Mouse (Mus musculus): ENCODE measurements around the gene Olfr672. TPM values are rescaled to one million over a fixed set of nuclear protein-coding genes. Genes with fewer than 3 reads are reported as not detected.
"Not testable (repeated sequence)": the region's sequence is repeated elsewhere in the genome, so short reads cannot be mapped to it uniquely, and the experiment has no call there.

The Olfr672 gene
- total RNA-seq (2021) = not detected
- long read RNA-seq, experiment 1 = 0 reads
- long read RNA-seq, experiment 2 = 0 reads

GRCm38 (mm10) chr7:105001929-105002328 is at the start of gene Olfr672:
TSS of gene Olfr672 (minus strand) at chr7:105002029.
- no peak for DNase-seq

GRCm38 (mm10) chr7:105033836-105034235 is 32.0 kb upstream of the Olfr672 start:
- not testable (repeated sequence) for DNase-seq

- DNase-seq = no peak
Measured at GRCm38 (mm10) chr7:105032398-105032797, 30.6 kb upstream of the Olfr672 start, which contains the start of gene Olfr676. TSS of gene Olfr676 (plus strand) at chr7:105032698.

- DNase-seq = no peak
Measured at GRCm38 (mm10) chr7:105028360-105028759, 26.5 kb upstream of the Olfr672 start, which contains the start of gene Olfr675. TSS of gene Olfr675 (minus strand) at chr7:105028460.

- no peak for DNase-seq
Measured at GRCm38 (mm10) chr7:105022530-105022929, 20.7 kb upstream of the Olfr672 start.

- no peak for DNase-seq
Measured at GRCm38 (mm10) chr7:104979026-104979425, 22.8 kb downstream of the Olfr672 start, which contains the start of gene Olfr671. TSS of gene Olfr671 (minus strand) at chr7:104979126.

- not testable (repeated sequence) for DNase-seq
Measured at GRCm38 (mm10) chr7:104972507-104972906, 29.3 kb downstream of the Olfr672 start.

GRCm38 (mm10) chr7:104962520-104962919 is 39.3 kb downstream of the Olfr672 start, which contains the start of gene Olfr670:
TSS of gene Olfr670 (minus strand) at chr7:104962620.
- DNase-seq = no peak

GRCm38 (mm10) chr7:104950234-104950633 is 51.6 kb downstream of the Olfr672 start:
- DNase-seq = not testable (repeated sequence)

Other genes starting within 250 kb of the Olfr672 start
- gene Usp17le, start 224.6 kb downstream of the Olfr672 start, total RNA-seq (2021) = not detected
- gene Usp17lb, start 159.4 kb downstream of the Olfr672 start, total RNA-seq (2021) = not detected
- gene Usp17la, start 145.0 kb downstream of the Olfr672 start, total RNA-seq (2021) = not detected
- gene Olfr665, start 124.0 kb downstream of the Olfr672 start, total RNA-seq (2021) = not detected
- gene Olfr666, start 106.1 kb downstream of the Olfr672 start, total RNA-seq (2021) = not detected
- gene Olfr667, start 80.5 kb downstream of the Olfr672 start, total RNA-seq (2021) = not detected
- gene Olfr668, start 74.0 kb downstream of the Olfr672 start, total RNA-seq (2021) = not detected
- not detected for gene Olfr669, start 67.8 kb downstream of the Olfr672 start, total RNA-seq (2021)
- not detected for gene Olfr670, start 39.4 kb downstream of the Olfr672 start, total RNA-seq (2021)
- not detected for gene Olfr671, start 22.9 kb downstream of the Olfr672 start, total RNA-seq (2021)
- not detected for gene Olfr675, start 26.4 kb upstream of the Olfr672 start, total RNA-seq (2021)
- gene Olfr676, start 30.7 kb upstream of the Olfr672 start, total RNA-seq (2021) = not detected
- gene Olfr677, start 49.3 kb upstream of the Olfr672 start, total RNA-seq (2021) = not detected
- gene Olfr678, start 62.4 kb upstream of the Olfr672 start, total RNA-seq (2021) = not detected
- not detected for gene Olfr679, start 79.2 kb upstream of the Olfr672 start, total RNA-seq (2021)
- not detected for gene Olfr680-ps1, start 90.8 kb upstream of the Olfr672 start, total RNA-seq (2021)
- gene Olfr681, start 114.8 kb upstream of the Olfr672 start, total RNA-seq (2021) = not detected
- not detected for gene Olfr683, start 145.0 kb upstream of the Olfr672 start, total RNA-seq (2021)
- gene Olfr684, start 161.6 kb upstream of the Olfr672 start, total RNA-seq (2021) = not detected
- gene Olfr685, start 184.0 kb upstream of the Olfr672 start, total RNA-seq (2021) = not detected
- gene Olfr686, start 205.5 kb upstream of the Olfr672 start, total RNA-seq (2021) = not detected